Mouse (Mus musculus): ENCODE results near the gene Donson.

GRCm38 (mm10) chr16:91678147-91678911 lies 10.2 kb downstream of the Donson start:
- TF ChIP-seq POLR2A (IDR thresholded peaks at IDR 0.05; ENCODE audit: control insufficient read depth, low read depth, low read length): no peak
- TF ChIP-seq CTCF (IDR thresholded peaks at IDR 0.05; ENCODE audit: control insufficient read depth, insufficient read depth, insufficient replicate concordance, low read depth, low read length): no peak

All from testis, adult 2 months (tissue).